Mouse (Mus musculus) C2C12 (cell line): ENCODE data around the gene Ets1. TPM values are rescaled to one million over a fixed set of nuclear protein-coding genes. Genes with fewer than 3 reads are reported as not detected.

Source experiments
- H3K27me3 ChIP-seq: one replicate; pipeline ENCODE4 v1.6.1; 2011; ENCODE audit not compliant: control insufficient read depth, insufficient read depth, insufficient read length
- H3K36me3 ChIP-seq: one replicate; pipeline ENCODE4 v1.6.1; 2011; ENCODE audit not compliant: control insufficient read depth, insufficient read depth
- H3K4me3 ChIP-seq: one replicate; pipeline ENCODE4 v1.5.1; 2011; ENCODE audit warnings: mild to moderate bottlenecking, control low read depth; ENCODE audit not compliant: poor library complexity, insufficient read depth, severe bottlenecking
- H3K79me2 ChIP-seq: one replicate; pipeline ENCODE4 v1.6.1; 2011; ENCODE audit not compliant: control insufficient read depth, insufficient read depth
- H3K79me3 ChIP-seq: one replicate; pipeline ENCODE4 v1.6.1; 2011; ENCODE audit warnings: low read depth, control low read depth
- H3ac ChIP-seq: one replicate; pipeline ENCODE3; 2011; ENCODE audit warnings: low read depth; ENCODE audit not compliant: control insufficient read depth, insufficient read length
- CEBPB ChIP-seq: IDR thresholded peaks from one replicate; pipeline ENCODE4 v1.6.1; 2011; ENCODE audit warnings: low read depth, mild to moderate bottlenecking, control low read depth, moderate library complexity
- CTCF ChIP-seq: IDR thresholded peaks from one replicate; pipeline ENCODE4 v1.5.1; 2011; ENCODE audit not compliant: control insufficient read depth, insufficient read depth, insufficient read length
- FOSL1 ChIP-seq: IDR thresholded peaks from one replicate; pipeline ENCODE4 v1.8.0; 2011; ENCODE audit warnings: mild to moderate bottlenecking, low read length; ENCODE audit not compliant: poor library complexity, insufficient read depth, severe bottlenecking
- MAX ChIP-seq: IDR thresholded peaks from one replicate; pipeline ENCODE4 v1.6.1; 2011; ENCODE audit warnings: mild to moderate bottlenecking, control low read depth
- MYOD1 ChIP-seq: IDR thresholded peaks from one replicate; pipeline ENCODE4 v1.6.1; 2011; ENCODE audit warnings: low read depth; ENCODE audit not compliant: control insufficient read depth, insufficient read length
- MYOG ChIP-seq: IDR thresholded peaks from one replicate; pipeline ENCODE4 v1.6.1; 2011; ENCODE audit not compliant: control insufficient read depth, insufficient read length; ENCODE audit errors: extremely low read depth
- USF1 ChIP-seq: IDR thresholded peaks from one replicate; pipeline ENCODE4 v1.6.1; 2011; ENCODE audit warnings: low read depth, mild to moderate bottlenecking, control low read depth, moderate library complexity
- polyA plus RNA-seq: library from polyadenylated mRNA; unstranded; fragments of >200 nt; fragmentation: generic; extraction: Trizol; gene quantifications from one replicate; pipeline ENCODE4 v1.2.1, GENCODE M21; 2012; ENCODE audit warnings: missing spikeins

Gene Ets1
- polyA plus RNA-seq, 1 experiment, result 9.4 TPM

DNA sequence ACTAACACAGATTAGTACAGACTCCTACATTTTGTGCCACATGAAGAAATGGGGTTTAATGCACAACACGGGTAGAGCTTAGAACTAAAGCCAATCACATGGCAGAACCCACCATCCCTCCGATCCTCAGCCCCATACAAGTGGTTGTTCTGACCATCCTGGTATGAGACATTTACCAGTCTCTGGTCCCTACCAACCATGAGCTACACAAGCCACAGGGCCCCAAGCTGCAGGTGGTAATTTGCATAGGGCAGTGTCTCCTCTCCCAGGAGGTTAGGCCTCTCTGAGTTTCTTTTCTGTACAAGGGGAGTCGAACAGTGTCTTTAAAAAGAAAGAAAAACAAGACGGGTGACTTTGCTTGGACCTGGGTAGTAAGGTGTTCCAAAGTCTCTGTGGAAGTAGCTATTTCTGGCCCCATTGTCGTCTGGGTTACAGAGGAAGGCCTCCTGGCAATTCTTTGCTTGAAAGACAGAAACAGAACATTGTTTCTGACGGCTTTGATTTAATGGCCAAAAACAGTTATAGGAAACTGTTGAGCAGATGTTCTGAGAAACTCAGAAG is 23.1 kb upstream of the Ets1 start:
- H3K4me3 ChIP-seq, result no peak overlapping the region
- no peaks in the 10 kb centered on the region for H3K79me2 ChIP-seq
- no peak for TF ChIP-seq MAX
- no peak for TF ChIP-seq CTCF
- no peaks in the 10 kb centered on the region for H3K79me3 ChIP-seq
- no peak overlapping the region for H3ac ChIP-seq
- H3K27me3 ChIP-seq, result no peaks in the 10 kb centered on the region
- no peaks in the 10 kb centered on the region for H3K36me3 ChIP-seq

DNA sequence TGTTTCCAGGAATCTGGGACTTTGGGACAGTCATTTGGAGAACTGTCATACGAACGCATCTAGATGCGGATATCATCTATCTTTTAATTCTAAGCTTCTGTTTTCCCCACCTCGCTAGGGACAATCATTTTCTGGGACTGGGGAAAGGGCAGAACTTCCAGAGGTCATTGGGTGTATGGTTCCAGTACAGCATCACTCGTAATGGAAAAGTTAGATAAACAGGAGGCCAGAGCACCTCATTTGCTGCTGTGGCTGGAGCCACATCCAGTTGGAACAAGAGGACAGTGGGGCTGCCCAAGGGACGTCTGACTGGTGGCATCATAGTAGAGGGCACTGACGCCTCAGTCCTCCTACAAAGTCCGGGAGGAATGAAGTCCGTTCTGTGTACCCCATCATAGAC is 21.8 kb upstream of the Ets1 start:
- Histone ChIP-seq H3K36me3 (no peaks in the 10 kb centered on the region), H3K27me3 (no peaks in the 10 kb centered on the region), H3K79me3 (no peaks in the 10 kb centered on the region), H3K79me2 (no peaks in the 10 kb centered on the region), H3ac (no peak overlapping the region), H3K4me3 (no peak overlapping the region)
- TF ChIP-seq CTCF (no peak), CEBPB (no peak), MYOD1 (no peak), MAX (no peak), FOSL1 (no peak), MYOG (no peak), USF1 (no peak)

DNA sequence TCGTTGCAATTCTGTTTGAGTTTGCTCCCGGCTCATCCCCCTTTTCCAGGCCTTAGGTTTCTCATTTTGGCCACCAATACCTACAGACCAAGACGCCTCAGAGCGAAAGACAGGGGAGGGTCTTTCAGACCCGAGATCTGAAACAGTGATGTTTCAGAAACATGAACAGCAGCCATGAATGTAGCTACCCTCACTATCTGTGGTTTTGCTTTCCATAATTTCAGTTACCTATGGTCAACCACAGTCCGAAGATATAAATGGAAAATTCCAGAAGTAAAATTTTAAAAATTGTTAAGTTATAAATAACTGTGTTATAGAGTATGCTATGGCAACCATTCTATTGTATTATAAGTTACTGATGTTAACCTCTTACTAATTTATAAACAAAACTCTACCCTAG is 20.6 kb upstream of the Ets1 start:
- no peaks in the 10 kb centered on the region for H3K27me3 ChIP-seq

DNA sequence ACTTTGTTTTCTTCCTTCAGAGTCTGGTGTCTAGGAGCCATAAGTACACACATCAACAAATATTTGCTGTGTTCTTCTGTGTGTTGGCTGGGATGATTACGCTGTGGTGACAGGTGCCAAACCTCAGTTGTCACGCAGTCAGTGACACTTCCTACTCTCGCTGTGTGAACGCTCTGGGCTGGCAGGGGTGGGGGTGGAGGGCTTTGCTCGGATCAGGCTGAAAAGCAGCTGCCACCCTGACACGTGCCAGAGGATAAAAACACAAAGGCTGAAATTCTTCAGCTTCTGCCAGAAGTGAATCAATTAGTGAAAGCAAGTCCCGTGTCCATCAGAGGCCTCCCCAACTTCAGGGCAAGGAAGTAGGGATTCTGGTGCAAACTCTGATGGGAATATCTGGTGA is 20.0 kb upstream of the Ets1 start:
- TF ChIP-seq USF1 (no peak), FOSL1 (no peak), CEBPB (no peak), MAX (no peak), MYOD1 (no peak), CTCF (no peak), MYOG (no peak)
- Histone ChIP-seq H3K4me3 (no peak overlapping the region), H3K27me3 (no peaks in the 10 kb centered on the region), H3K79me3 (no peaks in the 10 kb centered on the region), H3K36me3 (no peaks in the 10 kb centered on the region), H3K79me2 (no peaks in the 10 kb centered on the region), H3ac (no peak overlapping the region)

More for the DNA sequence above, 20.6 kb upstream of the Ets1 start:
- Histone ChIP-seq H3K36me3 (no peaks in the 10 kb centered on the region), H3ac (no peak overlapping the region), H3K79me3 (no peaks in the 10 kb centered on the region), H3K4me3 (no peak overlapping the region), H3K79me2 (no peaks in the 10 kb centered on the region)
- TF ChIP-seq MYOD1, result no peak
- TF ChIP-seq CTCF, result no peak
- TF ChIP-seq USF1, result no peak
- TF ChIP-seq CEBPB, result no peak
- TF ChIP-seq MYOG, result no peak
- TF ChIP-seq FOSL1, result no peak
- no peak for TF ChIP-seq MAX

DNA sequence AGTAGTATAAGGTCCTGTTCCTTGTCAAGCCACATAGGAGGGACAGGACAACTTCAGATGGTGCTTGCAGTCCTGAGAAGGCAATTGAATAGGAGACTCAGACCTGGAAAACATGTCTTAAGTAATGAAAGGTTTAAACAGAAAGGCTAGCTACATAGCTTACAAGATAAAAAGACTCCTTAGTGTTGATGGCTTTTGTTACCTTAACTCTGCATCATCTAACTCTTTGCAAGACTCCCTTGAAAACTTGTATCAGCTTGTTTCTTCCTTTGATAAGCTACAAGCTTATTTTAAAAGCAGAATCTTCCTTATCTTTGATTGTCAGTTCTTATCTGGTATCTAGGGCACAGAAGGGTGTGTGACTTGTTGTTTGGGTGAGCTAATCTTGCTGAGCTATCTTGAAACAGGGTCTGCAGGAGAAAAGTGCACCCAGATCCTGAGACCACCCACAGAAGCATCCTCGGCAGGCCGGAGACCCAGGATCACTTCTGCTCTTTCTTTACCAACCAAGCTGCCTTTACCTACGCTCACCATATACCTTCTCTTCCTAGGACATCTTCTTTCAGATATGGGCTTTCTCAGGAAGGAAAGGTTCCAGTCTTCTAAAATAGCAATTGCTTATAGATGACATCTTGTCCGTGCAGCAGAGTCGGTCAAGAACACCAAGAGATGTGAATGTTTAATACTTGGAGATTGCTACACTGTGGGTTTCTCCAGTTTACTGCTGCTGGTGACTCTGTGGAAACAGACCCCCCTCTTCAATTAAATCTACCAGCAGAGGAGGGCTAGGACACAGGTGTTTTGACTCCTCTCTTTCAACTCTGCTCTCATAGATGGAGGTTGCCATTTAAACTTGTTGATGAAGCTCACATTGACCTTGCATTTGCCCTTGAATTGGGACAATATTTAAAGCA is 19.2 kb upstream of the Ets1 start:
- Histone ChIP-seq H3K79me3 (no peaks in the 10 kb centered on the region), H3K36me3 (no peaks in the 10 kb centered on the region), H3K27me3 (no peaks in the 10 kb centered on the region), H3ac (no peak overlapping the region), H3K79me2 (no peaks in the 10 kb centered on the region), H3K4me3 (no peak overlapping the region)
- TF ChIP-seq CEBPB (no peak), MYOD1 (no peak), FOSL1 (no peak), CTCF (no peak), MYOG (no peak), USF1 (no peak), MAX (no peak)

DNA sequence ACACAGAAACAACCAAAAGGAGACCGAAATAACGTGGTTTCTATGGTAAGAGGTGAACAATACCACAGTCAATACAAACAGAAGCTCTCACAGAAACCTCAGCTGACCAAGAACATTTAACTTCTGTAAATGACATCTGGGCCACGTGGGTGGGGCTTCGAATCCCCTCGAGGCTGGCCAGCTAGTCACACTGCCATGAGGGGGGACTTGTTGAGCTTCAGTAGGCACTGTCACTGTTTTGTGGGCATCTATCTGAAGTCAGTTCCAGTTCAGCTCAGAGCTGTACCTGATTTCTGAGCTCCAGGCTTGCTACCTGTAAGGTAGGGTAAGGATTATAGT is 18.6 kb upstream of the Ets1 start:
- no peak overlapping the region for H3K4me3 ChIP-seq
- no peaks in the 10 kb centered on the region for H3K79me2 ChIP-seq
- H3K36me3 ChIP-seq, result no peaks in the 10 kb centered on the region
- no peaks in the 10 kb centered on the region for H3K27me3 ChIP-seq
- no peak overlapping the region for H3ac ChIP-seq
- no peak for TF ChIP-seq CTCF
- no peaks in the 10 kb centered on the region for H3K79me3 ChIP-seq
